Mouse (Mus musculus) liver, embryonic 11.5 days (tissue): ENCODE data around the gene Rerg. TPM values are rescaled to one million over a fixed set of nuclear protein-coding genes. Genes with fewer than 3 reads are reported as not detected.

Source experiments
- ATAC-seq: fragments of 200-750 bp; cut with Nextera tagmentation; replicated peaks from 2 replicates; pipeline ENCODE4 v1.8.0; 2017; ENCODE audit warnings: moderate number of reproducible peaks, mild to moderate bottlenecking, moderate TSS enrichment, moderate library complexity; ENCODE audit not compliant: low FRiP score
- DNase-seq: peaks from one replicate; pipeline ENCODE4 v3.0.0-alpha.2; 2017; ENCODE audit warnings: low spot score
- H3K27ac ChIP-seq: fragments of 300-500 bp; sonication (generic); 2 replicates; pipeline ENCODE4 v1.5.1; 2014; ENCODE audit warnings: mild to moderate bottlenecking, low read depth, low read length, control low read depth
- H3K27me3 ChIP-seq: fragments of 300-500 bp; sonication (generic); replicated peaks from 2 replicates; pipeline ENCODE4 v1.6.1; 2014; ENCODE audit warnings: low read length, mixed read lengths; ENCODE audit not compliant: control insufficient read depth, insufficient read depth
- H3K36me3 ChIP-seq: fragments of 300-500 bp; sonication (generic); 2 replicates; pipeline ENCODE4 v1.6.1; 2014; ENCODE audit warnings: mild to moderate bottlenecking, low read length, moderate library complexity, mixed read lengths; ENCODE audit not compliant: control insufficient read depth, insufficient read depth
- H3K4me1 ChIP-seq: fragments of 300-500 bp; sonication (generic); replicated peaks from 2 replicates; pipeline ENCODE4 v1.6.1; 2014; ENCODE audit warnings: low read length, mixed read lengths; ENCODE audit not compliant: control insufficient read depth, insufficient read depth
- H3K4me2 ChIP-seq: fragments of 300-500 bp; sonication (generic); 2 replicates; pipeline ENCODE4 v1.6.1; 2014; ENCODE audit warnings: mild to moderate bottlenecking, control low read depth, moderate library complexity
- H3K4me3 ChIP-seq: fragments of 300-500 bp; sonication (generic); 2 replicates; pipeline ENCODE4 v1.5.1; 2014; ENCODE audit warnings: low read depth, low read length, control low read depth
- H3K9ac ChIP-seq: fragments of 300-500 bp; sonication (generic); 2 replicates; pipeline ENCODE4 v1.6.1; 2014; ENCODE audit warnings: low read depth, low read length, control low read depth
- H3K9me3 ChIP-seq: fragments of 300-500 bp; sonication (generic); 2 replicates; pipeline ENCODE4 v1.6.1; 2016; ENCODE audit warnings: low read length, inconsistent platforms, mixed read lengths; ENCODE audit not compliant: control insufficient read depth
- WGBS: fragments of 180-500 bp; shearing (Covaris S2); extraction: QIAGEN DNeasy Blood & Tissue Kit; methylation state at CpG from one replicate; pipeline ENCODE4 v1.1.7; 2014; 5-methylcytosine and 5-hydroxymethylcytosine counted together
- polyA plus RNA-seq: library from polyadenylated mRNA; unstranded; fragments of >200 nt; fragmentation: Nextera tagmentation; extraction: Ambion mirVana; gene quantifications from 2 replicates; pipeline ENCODE4 v1.2.1, GENCODE M21; 2014

The Rerg gene
- polyA plus RNA-seq, 1 experiment from 2014 or later: 3.4 TPM

- H3K4me3 ChIP-seq: no peak overlapping the region
- H3K9ac ChIP-seq: no peak overlapping the region
- no peak for ATAC-seq
- H3K4me1 ChIP-seq: no peaks in the 10 kb centered on the region
- H3K27me3 ChIP-seq: no peaks in the 10 kb centered on the region
- H3K4me2 ChIP-seq: no peak overlapping the region
- 69% methylated on average over 5 of the region's 5 CpGs for WGBS
- no peak overlapping the region for H3K27ac ChIP-seq
- DNase-seq: no peak
- H3K9me3 ChIP-seq: no peaks in the 10 kb centered on the region
- H3K36me3 ChIP-seq: no peaks in the 10 kb centered on the region
These were observed 159.1 kb downstream of the Rerg start for GRCm38 (mm10) chr6:137011187-137011586.

Other genes starting within 250 kb of the Rerg start
- 0.22 and 0.34 TPM in 2 replicates for gene Erp27, start 248.3 kb downstream of the Rerg start, polyA plus RNA-seq
- gene Pde6h, start 246.7 kb downstream of the Rerg start, polyA plus RNA-seq: not detected in 2 replicates
- 181 and 183 TPM in 2 replicates for gene Arhgdib, start 228.6 kb downstream of the Rerg start, polyA plus RNA-seq
- gene Ptpro, start 81.8 kb upstream of the Rerg start, polyA plus RNA-seq: 0.73 and 1.1 TPM in 2 replicates